Mouse (Mus musculus) liver, embryonic 11.5 days (tissue): ENCODE measurements around the gene Tecpr1. TPM values are rescaled to one million over a fixed set of nuclear protein-coding genes. Genes with fewer than 3 reads are reported as not detected.

ENCODE experiments used
- ATAC-seq: fragments of 200-750 bp; cut with Nextera tagmentation; replicated peaks from 2 replicates; pipeline ENCODE4 v1.8.0; 2017; ENCODE audit warnings: moderate number of reproducible peaks, mild to moderate bottlenecking, moderate TSS enrichment, moderate library complexity; ENCODE audit not compliant: low FRiP score
- DNase-seq: peaks from one replicate; pipeline ENCODE4 v3.0.0-alpha.2; 2017; ENCODE audit warnings: low spot score
- H3K27ac ChIP-seq: fragments of 300-500 bp; sonication (generic); 2 replicates; pipeline ENCODE4 v1.5.1; 2014; ENCODE audit warnings: mild to moderate bottlenecking, low read depth, low read length, control low read depth
- H3K27me3 ChIP-seq: fragments of 300-500 bp; sonication (generic); replicated peaks from 2 replicates; pipeline ENCODE4 v1.6.1; 2014; ENCODE audit warnings: low read length, mixed read lengths; ENCODE audit not compliant: control insufficient read depth, insufficient read depth
- H3K36me3 ChIP-seq: fragments of 300-500 bp; sonication (generic); 2 replicates; pipeline ENCODE4 v1.6.1; 2014; ENCODE audit warnings: mild to moderate bottlenecking, low read length, moderate library complexity, mixed read lengths; ENCODE audit not compliant: control insufficient read depth, insufficient read depth
- H3K4me1 ChIP-seq: fragments of 300-500 bp; sonication (generic); replicated peaks from 2 replicates; pipeline ENCODE4 v1.6.1; 2014; ENCODE audit warnings: low read length, mixed read lengths; ENCODE audit not compliant: control insufficient read depth, insufficient read depth
- H3K4me2 ChIP-seq: fragments of 300-500 bp; sonication (generic); 2 replicates; pipeline ENCODE4 v1.6.1; 2014; ENCODE audit warnings: mild to moderate bottlenecking, control low read depth, moderate library complexity
- H3K4me3 ChIP-seq: fragments of 300-500 bp; sonication (generic); 2 replicates; pipeline ENCODE4 v1.5.1; 2014; ENCODE audit warnings: low read depth, low read length, control low read depth
- H3K9ac ChIP-seq: fragments of 300-500 bp; sonication (generic); 2 replicates; pipeline ENCODE4 v1.6.1; 2014; ENCODE audit warnings: low read depth, low read length, control low read depth
- H3K9me3 ChIP-seq: fragments of 300-500 bp; sonication (generic); 2 replicates; pipeline ENCODE4 v1.6.1; 2016; ENCODE audit warnings: low read length, inconsistent platforms, mixed read lengths; ENCODE audit not compliant: control insufficient read depth
- WGBS: fragments of 180-500 bp; shearing (Covaris S2); extraction: QIAGEN DNeasy Blood & Tissue Kit; methylation state at CpG from one replicate; pipeline ENCODE4 v1.1.7; 2014; 5-methylcytosine and 5-hydroxymethylcytosine counted together
- polyA plus RNA-seq: library from polyadenylated mRNA; unstranded; fragments of >200 nt; fragmentation: Nextera tagmentation; extraction: Ambion mirVana; gene quantifications from 2 replicates; pipeline ENCODE4 v1.2.1, GENCODE M21; 2014

Gene Tecpr1
- polyA plus RNA-seq, 1 experiment from 2014 or later = 8.9 TPM

DNA sequence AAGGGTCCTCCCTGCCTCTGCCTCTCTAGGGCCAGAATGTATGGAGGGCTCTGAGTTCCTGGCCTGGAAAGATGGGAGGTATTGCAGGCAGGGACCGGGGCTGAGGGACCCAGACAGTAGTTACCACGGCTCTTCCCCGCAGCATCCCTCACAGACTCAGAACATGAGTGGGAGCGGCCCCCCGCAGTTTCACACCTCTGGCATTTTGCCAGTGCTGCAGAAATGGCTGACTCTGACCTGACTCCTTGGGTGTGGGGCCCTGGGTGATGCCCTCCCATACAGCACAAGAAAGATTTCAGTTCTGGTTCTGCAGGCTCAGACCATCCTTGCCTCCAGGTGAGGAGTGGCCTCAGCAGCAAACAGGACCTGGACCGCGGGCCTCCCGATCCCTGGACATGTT lies 27.8 kb downstream of the Tecpr1 start:
- 87% methylated on average over 8 of the region's 8 CpGs for WGBS
- no peak overlapping the region for H3K4me3 ChIP-seq
- H3K4me1 ChIP-seq = peaks cover 2% of the 10 kb centered on the region; the same call in 1 of the 2 replicates
- no peak overlapping the region for H3K27ac ChIP-seq
- DNase-seq (no peak), ATAC-seq (no peak)
- no peak overlapping the region for H3K9ac ChIP-seq
- no peaks in the 10 kb centered on the region for H3K9me3 ChIP-seq
- no peak overlapping the region for H3K4me2 ChIP-seq
- no peaks in the 10 kb centered on the region for H3K36me3 ChIP-seq
- no peaks in the 10 kb centered on the region for H3K27me3 ChIP-seq

DNA sequence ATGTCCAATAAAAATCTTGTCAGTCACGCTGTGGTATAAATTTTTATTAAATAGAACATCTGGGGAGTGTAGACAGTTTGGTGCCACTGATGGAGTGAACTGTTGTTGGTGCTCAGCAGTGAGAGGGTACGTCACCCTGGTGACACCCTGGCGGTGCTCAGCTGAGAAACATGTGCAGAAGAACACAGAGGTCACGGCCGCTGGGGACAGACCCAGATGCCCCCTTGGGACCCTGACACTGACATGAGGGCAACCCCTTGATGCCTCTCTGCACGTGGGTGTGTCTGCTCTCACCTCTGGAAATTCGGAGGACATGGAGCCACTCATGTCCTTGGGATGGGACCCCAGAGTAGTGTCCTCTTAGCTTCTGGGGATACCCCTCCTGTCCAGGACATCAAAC lies 29.0 kb downstream of the Tecpr1 start:
- Histone ChIP-seq H3K9ac (no peak overlapping the region), H3K4me3 (no peak overlapping the region), H3K4me1 (peaks cover 14% of the 10 kb centered on the region), H3K27me3 (no peaks in the 10 kb centered on the region), H3K27ac (no peak overlapping the region), H3K4me2 (no peak overlapping the region), H3K36me3 (no peaks in the 10 kb centered on the region), H3K9me3 (no peaks in the 10 kb centered on the region)
- WGBS = 79% methylated on average over 7 of the region's 7 CpGs
- ATAC-seq (no peak), DNase-seq (no peak)

DNA sequence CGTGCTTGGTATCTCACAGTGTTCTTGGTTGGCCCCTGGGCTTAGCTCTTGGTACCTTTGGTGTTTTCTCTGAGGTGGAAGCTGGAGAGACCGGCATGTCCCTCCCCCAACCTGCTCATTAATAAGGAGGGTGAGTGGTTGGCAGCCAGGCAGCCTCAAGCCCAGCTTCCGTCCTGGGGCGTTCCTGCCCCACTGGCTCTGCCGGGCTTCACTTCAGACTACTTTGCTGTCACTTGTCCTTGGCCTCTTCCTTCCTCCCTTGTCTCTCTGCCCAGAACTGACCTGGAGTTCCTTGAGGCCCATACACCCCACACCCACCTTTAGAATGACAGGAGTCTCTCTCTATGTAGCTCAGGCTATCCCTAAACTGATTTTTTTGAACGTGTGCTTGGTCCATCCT lies 30.7 kb downstream of the Tecpr1 start:
- H3K4me2 ChIP-seq = no peak overlapping the region
- ATAC-seq (no peak), DNase-seq (no peak)
- no peaks in the 10 kb centered on the region for H3K9me3 ChIP-seq
- no peaks in the 10 kb centered on the region for H3K36me3 ChIP-seq
- H3K4me1 ChIP-seq = peaks cover 16% of the 10 kb centered on the region
- no peak overlapping the region for H3K4me3 ChIP-seq
- H3K27ac ChIP-seq = no peak overlapping the region
- H3K9ac ChIP-seq = no peak overlapping the region
- 61% methylated on average over 6 of the region's 6 CpGs for WGBS
- no peaks in the 10 kb centered on the region for H3K27me3 ChIP-seq

DNA sequence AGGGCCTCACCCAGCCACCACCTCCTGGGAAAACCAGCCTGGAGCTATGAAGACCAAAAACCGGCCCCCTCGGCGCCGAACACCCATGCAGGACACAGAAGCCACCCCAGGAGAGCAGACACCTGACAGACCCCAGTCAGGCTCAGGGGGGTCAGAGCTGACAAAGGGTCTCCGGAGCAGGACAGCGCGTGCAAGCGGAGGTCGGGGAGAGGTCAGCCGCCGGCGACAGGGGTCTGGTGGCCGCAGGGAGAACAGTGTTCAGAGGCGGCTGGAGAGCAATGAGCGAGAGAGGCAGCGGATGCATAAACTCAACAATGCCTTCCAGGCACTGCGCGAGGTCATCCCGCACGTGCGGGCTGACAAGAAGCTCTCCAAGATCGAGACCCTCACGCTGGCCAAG lies 32.4 kb downstream of the Tecpr1 start:
- DNase-seq = no peak
- H3K27ac ChIP-seq = 0 out of 2 replicates have a peak overlapping the region, but pooled peaks have one; percentile 8
- no peak overlapping the region; the same call in 1 of the 2 replicates for H3K4me3 ChIP-seq
- H3K9me3 ChIP-seq = no peaks in the 10 kb centered on the region
- no peaks in the 10 kb centered on the region for H3K27me3 ChIP-seq
- ATAC-seq = no peak
- no peaks in the 10 kb centered on the region for H3K36me3 ChIP-seq
- WGBS = 60% methylated on average over 23 of the region's 23 CpGs
- no peak overlapping the region for H3K9ac ChIP-seq
- H3K4me2 ChIP-seq = peak overlapping the region; percentile 66
- peaks cover 16% of the 10 kb centered on the region for H3K4me1 ChIP-seq

DNA sequence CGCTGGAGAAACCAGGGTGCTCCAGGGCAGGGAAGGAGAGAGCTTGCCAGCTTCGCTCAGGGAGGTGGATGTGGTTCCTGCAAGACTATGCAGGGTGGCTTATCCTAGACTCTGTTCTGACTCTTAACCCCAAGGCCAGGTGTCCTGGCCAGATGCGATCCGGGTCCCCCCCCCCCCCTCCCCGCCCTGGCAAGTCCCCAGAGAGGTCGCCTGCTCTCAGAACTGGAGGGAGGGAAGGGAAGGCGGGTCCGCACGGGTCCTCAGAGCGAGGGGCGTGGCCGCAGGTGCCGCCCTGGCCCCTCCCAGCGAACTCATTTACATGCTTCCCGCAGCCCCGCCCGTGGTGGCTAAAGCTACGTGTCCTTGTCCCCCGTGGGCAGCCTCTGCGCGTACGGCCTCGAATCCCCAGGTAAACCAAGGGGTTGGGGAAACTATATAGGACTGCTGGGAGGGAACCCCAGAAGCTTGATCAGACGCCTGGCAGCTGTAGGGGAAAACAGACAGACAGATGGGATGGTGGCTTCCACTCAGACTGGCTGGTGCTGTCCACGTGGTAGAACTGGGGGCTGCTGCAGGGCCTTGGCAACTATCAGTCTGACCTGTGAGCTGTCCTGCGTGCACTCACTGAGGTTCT lies 33.3 kb downstream of the Tecpr1 start, which contains the start of gene Bhlha15:
Bhlha15 (plus strand) TSS at position 337 of the 634 bp plus-strand sequence.
- Histone ChIP-seq H3K27me3 (no peaks in the 10 kb centered on the region), H3K4me2 (peak within 1 kb of the TSS; percentile 66), H3K4me3 (peak within 1 kb of the TSS; percentile 32), H3K9me3 (no peaks in the 10 kb centered on the region), H3K4me1 (peaks cover 16% of the 10 kb centered on the region), H3K9ac (peak within 1 kb of the TSS; percentile 22; the same call in 1 of the 2 replicates), H3K27ac (0 out of 2 replicates have a peak within 1 kb of the TSS, but pooled peaks have one; percentile 8), H3K36me3 (peaks cover 2% of the 10 kb centered on the region; the same call in 1 of the 2 replicates)
- WGBS = 4% methylated on average over 24 of the region's 26 CpGs
- ATAC-seq (peak; percentile 84), DNase-seq (peak; percentile 75)

DNA sequence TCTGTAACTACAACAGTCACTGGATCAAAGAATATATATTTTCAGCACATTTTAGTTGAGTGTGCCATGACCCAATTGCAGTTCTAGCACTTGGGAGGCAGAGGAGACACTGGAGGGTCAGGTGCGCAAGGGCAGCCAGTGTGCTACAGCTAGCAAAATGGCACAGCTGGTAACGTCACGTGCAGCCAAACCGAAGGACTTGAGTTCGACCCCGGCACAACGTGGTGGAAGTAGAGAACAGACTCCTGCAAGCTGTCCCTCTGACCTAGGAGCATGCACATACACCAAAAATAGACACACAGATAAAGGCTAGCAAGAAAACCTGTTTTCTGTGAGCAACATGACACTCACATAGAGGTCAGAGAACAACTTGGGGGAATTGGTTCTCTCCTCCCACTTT lies 34.1 kb downstream of the Tecpr1 start:
- Histone ChIP-seq H3K9ac (peak overlapping the region; percentile 22; the same call in 1 of the 2 replicates), H3K9me3 (no peaks in the 10 kb centered on the region), H3K27me3 (no peaks in the 10 kb centered on the region), H3K36me3 (peaks cover 4% of the 10 kb centered on the region; the same call in 1 of the 2 replicates), H3K4me3 (no peak overlapping the region), H3K27ac (no peak overlapping the region), H3K4me1 (peaks cover 16% of the 10 kb centered on the region), H3K4me2 (peak overlapping the region; percentile 66)
- ATAC-seq (no peak), DNase-seq (no peak)
- WGBS = 62% methylated on average over 7 of the region's 7 CpGs

DNA sequence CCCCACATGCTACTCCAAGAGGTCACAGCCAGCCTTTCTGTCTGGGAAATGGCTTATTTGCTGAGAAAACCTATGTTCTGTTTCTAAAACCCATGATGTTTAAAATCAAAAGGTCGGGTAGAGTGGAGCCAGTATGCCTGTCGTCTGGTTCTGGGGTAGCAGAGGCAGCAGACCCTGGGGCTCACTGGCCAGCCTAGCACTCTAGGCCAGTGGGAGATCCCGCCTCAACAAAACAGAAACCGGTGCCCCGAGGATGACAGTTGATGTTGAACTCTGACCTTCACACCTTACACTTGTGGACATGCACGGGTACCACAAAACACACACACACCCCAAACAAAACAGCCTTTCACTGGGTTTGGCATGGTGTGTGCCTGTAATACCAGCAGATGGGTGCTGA lies 35.0 kb downstream of the Tecpr1 start:
- H3K9me3 ChIP-seq = no peaks in the 10 kb centered on the region
- 75% methylated on average over 6 of the region's 6 CpGs for WGBS
- H3K4me2 ChIP-seq = no peak overlapping the region
- DNase-seq (no peak), ATAC-seq (no peak)
- no peak overlapping the region for H3K9ac ChIP-seq
- H3K4me3 ChIP-seq = no peak overlapping the region
- peaks cover 4% of the 10 kb centered on the region; the same call in 1 of the 2 replicates for H3K36me3 ChIP-seq
- H3K27me3 ChIP-seq = no peaks in the 10 kb centered on the region
- no peak overlapping the region for H3K27ac ChIP-seq
- H3K4me1 ChIP-seq = peaks cover 16% of the 10 kb centered on the region

DNA sequence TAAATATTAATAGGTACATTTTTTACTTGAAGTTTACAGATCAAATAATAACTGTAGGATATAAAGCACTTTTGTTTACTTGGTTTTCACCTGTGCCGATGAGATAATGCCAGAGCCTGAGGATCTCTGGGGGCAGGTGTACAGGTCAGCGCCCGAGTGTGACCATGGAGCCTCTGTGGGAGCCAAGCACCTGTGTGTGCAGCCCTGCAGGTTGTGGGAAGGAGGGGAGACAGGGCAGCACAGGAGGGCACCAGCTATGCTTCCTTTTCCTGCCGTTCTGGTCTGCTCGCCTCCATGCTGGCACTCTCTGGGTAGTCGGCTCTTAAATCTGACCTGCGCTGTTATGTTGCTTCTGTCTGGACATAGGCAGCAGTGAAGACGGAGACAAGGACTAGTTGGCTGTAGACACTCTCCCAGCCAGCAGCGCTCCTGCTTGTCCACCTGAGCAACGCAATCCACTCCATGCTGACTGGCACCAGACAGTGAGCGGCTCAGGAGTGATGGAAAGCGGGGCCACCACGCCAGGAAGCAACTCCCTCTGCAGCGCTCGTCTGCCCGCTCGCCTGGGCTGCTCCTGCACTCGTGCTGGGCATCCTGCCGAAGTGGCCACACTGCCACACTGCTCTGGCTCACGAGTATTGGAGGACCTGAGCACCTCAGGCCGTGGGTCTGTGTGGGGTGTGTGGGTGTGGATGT lies 38.9 kb downstream of the Tecpr1 start:
- H3K27me3 ChIP-seq = no peaks in the 10 kb centered on the region
- ATAC-seq = no peak
- H3K9me3 ChIP-seq = no peaks in the 10 kb centered on the region
- WGBS = 95% methylated on average over 21 of the region's 21 CpGs
- H3K4me2 ChIP-seq = no peak overlapping the region
- H3K36me3 ChIP-seq = peaks cover 4% of the 10 kb centered on the region; the same call in 1 of the 2 replicates
- peaks cover 13% of the 10 kb centered on the region for H3K4me1 ChIP-seq
- H3K27ac ChIP-seq = no peak overlapping the region
- DNase-seq = no peak
- no peak overlapping the region for H3K9ac ChIP-seq
- H3K4me3 ChIP-seq = no peak overlapping the region
